Mouse (Mus musculus): ENCODE data around the gene Dclk3.
A peak's percentile ranks its signal among the peaks of the same experiment; 100 is the strongest.

Dclk3 gene

DNA sequence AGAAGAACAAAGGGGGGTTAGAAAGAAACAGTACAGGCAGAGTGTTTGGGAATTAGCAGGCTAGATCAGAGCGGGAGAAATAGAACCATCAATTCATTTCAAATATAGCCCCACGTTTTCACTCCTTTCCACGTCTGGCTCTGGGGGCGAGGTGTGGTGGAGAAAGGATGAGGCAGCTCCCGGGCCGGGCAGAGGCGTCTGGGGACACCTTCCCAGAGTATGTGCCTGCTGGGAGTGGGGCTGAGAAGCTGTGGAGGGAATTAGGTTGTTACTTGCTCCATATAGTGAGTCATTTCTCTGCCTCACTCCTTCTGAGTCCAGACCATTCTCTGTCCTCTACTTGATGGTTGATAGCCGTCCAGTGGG, 938 bp downstream of the Dclk3 start:
- DNase-seq (ENCODE audit: low read depth, low spot score) = no peak

DNA sequence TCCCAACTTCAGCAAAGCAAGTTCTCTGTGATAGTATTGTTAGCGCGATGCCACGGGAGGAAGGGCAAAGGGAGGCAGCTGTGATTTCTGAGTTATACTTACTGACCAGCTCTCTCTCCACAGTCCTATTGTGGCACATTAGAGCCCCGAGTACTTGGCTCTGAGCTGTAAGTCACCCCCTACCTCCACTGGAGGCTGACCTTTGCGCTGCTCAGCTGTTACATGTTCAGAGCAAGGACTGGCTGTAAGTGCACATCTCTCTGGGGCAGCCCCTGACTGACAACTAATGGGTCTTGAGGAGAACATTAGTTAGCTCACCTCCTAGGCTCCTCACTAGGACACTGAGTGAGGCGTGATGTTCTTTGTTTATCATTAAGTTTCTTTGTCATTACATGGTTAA, 1.6 kb downstream of the Dclk3 start:
- no peak for DNase-seq (ENCODE audit: low read depth, low spot score)

DNA sequence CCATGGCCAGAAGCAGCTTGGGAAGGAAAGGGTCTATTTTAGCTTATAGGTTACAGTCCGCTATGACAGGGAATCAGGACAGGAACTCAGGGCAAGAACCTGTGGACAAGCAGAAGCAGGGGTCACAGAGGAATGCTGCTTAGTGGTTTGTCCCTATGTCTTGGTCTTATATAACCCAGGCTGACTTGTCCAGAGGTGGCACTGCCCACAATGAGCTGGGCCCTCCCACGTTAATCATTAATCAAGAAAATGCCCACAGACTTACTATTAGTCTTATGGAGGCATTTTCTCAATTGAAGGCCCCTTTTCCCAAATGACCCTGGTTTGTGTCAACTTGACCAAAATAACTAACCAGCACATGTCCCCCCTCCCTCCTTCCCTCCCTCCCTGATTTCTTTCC, 2.3 kb downstream of the Dclk3 start:
- no peak for DNase-seq (ENCODE audit: low read depth, low spot score)

DNA sequence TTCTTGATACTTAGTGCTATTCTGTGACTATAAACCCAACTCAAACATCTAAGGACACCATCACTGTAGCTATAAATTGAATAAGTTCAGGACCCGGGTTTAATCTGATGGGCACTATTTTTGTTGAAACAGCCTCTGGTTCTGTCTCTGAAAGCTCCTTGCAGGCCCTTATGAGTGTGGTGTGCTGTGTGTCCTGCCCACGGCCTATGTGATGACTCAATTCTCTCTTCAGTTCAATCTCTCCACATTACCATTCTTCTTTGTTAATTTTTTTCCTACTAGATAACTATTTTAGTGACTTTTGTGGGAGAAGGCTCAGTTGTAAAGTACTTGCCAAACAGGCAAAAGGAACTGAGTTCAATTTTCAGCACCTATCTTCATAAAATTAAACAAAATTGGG, 7.3 kb downstream of the Dclk3 start:
- no peak for DNase-seq (ENCODE audit: low read depth, low spot score)

DNA sequence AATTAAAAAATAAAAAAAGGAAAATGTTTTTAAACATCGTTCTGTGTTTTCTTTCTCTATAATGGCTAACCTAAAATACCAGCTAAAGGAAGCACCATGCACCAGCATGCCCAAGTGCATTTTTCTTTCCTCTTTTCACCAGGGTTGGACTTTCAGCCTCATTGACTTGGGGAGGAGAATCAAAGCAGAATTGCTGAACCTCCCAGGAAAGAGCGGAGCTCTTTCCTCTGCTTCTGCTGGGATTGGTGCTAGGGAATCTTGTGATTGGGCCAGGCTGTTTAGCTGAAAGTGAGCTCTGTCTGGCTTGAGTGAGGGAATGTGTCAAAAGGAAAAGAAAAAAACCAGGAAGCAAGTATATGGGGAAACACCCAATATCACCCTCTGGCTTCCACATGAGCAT, 10.1 kb downstream of the Dclk3 start:
- no peak for DNase-seq (ENCODE audit: low read depth, low spot score)

DNA sequence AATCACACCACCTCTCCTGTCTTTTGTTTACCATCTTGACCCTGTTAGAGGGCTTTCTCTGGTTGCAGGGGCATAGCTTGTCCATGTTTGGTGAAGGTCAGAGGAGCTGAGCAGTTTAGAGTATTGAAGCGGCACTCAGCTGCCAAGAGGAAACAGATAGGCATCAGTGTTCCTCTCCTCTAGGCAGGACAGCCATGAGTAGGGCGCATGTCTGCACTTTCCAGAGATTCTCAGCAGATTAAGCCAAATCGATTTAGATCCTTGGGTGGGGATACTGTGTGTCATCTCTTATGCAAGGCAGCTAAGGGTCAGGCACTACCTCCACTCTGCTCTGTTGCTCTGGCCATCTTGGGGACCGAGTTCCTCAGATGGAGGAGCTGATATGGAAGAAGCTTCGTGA, 11.0 kb downstream of the Dclk3 start:
- no peak for DNase-seq (ENCODE audit: low read depth, low spot score)

DNA sequence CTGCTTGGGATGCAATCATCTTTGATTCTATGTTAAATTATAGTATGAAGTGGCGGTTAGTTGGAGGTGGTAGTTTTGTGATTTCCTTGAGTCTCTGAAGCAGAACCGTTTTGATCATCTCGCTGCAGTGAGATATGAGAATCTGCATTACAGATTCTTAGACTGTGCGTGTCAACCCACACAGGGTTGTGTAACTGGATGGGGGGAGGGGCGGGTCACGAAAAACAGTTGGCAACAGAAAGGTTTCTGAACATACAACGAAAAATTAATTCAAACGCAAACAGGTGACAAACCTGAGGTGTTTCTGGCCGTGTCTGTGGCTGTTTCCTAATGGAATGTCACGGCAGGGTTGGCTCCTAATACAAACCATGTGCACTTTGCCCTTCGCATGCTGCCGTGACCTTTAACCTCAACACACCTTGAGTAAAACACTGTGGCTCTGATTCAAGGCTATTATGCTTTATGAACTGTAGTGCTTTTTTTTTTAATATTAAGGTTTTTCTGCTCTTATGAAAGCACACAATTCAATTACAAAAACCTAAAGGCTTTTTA, 12.0 kb downstream of the Dclk3 start:
- DNase-seq (ENCODE audit: low read depth, low spot score) = no peak

DNA sequence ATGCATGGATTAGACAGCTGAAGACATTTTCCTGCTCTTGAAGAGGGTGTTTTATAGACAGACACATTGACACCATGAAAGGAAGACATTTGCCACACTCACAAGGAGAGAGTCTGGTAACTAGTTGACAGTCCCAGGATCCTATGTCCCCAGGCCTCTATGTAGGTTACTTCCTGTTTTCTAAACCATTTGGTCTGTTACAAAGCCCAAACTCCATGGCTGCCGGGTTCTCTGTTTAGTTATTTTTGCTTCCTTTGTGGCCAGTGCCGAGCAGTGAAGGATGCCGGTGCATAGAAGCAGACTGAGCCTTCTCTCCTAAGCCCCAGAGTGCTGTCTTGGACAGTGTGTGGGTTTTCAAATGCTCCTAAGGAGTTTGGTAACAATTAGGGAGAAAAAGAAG, 15.0 kb downstream of the Dclk3 start:
- DNase-seq (ENCODE audit: low read depth, low spot score) = no peak

DNA sequence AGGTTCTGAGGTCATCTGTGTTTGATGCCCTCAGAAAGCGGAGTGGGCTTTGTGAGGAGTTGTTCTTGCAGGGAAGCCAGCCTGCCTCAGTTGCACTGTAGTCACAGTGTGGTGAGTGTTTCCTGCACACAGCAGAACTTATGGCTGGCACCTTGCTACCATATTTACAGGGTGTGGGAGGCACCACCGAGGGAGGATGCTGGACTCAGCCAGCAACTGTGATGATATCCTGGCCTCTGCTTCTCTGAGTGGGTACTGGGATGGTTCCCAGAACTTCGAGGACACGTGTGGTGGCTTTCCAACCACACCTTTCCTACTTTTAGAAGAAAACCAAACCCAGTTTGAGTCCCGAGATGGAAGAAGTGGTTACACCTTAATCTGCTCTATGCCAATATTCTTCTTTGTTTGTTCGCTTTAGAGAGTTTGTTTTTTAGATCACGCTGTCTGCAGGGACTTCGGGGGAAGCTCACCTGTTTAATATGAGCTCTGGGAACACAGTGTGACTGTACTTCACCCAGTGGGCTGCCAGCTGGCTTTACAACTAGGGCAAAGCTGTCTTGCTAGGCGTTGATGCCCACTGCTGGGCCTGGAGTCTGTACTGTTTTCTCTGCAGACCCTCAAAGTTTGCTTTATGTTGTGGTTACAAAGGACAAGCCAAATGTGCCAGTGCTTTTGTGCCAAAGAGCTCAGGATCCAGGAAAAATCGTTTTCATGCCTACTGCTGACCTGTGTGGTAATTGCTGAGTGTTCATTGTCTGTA, 18.5 kb downstream of the Dclk3 start:
- no peak for DNase-seq (ENCODE audit: low read depth, low spot score)

DNA sequence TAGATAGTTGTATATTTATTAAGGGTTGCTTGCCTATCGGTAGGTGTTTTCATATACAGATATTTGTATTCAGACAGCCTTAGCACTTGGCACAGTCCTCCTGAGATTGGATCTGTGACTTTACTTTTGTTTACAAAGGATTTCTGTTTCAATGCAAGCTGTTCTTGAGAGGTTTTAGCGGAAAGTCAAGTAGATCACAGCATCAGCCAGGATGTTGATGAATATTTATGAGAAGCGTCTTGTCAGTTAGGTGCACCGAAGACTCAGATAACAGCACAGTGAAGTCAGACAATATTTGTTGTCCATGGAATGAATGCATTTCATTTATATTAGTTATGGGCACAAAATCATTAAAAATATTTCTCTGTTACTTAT, 19.0 kb downstream of the Dclk3 start:
- no peak for DNase-seq (ENCODE audit: low read depth, low spot score)

DNA sequence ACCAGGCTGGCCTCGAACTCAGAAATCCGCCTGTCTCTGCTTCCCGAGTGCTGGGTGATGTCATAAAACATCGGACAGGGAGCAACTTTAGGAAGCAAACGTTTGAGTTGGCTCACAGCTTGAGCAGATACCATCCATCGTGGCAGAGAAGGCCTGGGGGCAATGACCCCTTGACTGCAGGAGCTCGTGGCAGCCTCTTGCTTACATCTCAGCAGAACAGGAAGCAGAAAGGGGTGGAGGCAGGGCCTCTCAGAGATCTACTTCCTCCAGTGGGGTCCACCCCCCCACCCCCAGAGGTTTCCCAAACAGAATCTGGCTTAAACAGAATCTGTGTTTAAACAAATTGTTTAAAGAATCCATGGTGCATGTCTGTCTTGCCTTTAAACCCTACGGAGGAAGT, 20.6 kb downstream of the Dclk3 start:
- no peak for DNase-seq (ENCODE audit: low read depth, low spot score)

DNA sequence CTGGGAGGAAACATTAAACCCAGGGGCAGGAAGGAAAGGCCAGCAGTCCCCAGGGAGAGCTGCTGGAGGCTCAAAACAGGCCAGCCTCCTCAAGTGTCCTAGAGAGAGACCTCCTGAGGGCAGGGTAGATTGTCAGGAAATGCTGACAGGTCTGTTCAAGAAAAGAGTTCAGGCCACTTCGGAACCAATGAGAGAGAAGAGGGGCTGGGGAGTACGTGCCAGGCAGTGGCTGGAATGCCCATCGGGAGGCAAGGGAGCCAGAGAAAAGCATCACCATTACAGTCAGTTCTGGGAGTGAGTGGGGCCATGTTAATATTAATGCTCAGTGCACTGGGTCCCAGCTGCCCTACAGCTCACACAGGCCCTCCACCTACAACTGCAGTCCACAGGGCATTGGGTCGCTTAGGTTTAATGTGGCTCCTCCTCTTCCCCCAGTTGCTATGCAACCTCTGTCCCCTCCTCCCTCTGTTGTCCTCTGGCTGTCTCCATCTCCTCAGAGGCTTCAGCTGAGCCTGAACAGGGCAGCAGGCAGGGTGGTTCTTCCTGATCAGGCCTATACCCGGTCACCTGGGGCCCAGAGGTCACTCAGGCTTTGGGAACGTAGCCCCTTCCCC, 21.4 kb downstream of the Dclk3 start:
- no peak for DNase-seq (ENCODE audit: low read depth, low spot score)

DNA sequence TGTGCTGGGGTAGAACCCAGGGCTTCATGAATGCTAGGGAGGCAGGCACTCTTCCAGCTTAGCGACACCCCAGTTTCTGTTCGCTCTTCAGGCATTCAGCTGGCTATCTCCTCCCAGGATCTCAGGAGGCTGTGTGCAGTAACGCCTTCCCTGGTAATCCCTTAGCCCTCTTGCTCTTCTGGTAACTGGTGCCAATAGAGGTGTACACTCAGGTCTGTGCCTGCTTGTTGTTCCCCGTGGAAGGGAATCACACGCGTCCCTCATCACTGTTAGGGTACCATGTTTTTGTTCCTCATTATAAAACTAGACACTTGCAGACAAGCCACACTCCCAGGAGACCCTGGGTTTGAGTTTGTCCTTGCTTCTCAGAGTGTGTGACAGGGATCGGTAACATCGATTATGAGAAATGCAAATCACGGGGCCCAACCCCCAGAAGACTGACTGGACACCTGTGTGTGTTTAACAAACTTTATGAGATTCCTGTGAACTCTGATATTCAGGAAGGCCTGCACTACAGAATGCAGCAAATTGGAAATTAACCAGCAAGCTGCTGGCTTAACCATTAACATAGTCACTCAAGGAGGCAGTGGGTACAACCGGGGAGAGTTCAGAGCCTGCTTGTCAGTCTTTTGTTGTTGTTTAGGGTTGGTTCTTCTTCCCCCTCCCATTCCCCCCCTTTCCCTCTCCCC, 22.7 kb downstream of the Dclk3 start:
- no peak for DNase-seq (ENCODE audit: low read depth, low spot score)

DNA sequence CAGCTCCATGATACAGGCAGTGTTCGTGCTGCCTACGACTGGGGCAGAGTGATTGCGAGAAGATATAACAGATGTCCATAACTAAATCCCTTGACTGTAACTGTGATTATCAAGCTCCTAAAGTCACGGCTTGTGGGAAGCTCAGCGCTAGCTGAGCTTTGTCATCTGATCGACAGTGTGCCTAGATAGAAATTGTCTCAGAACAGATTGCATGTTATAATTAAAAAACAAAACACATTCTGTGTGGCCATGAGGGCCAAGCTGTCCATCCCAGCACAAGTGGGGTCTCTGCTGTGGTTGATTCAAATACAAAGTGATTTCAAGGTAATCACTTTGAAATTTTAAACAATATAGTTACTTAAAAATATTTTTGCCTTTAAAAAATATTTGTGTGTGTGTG, 26.8 kb downstream of the Dclk3 start:
- no peak for DNase-seq (ENCODE audit: low read depth, low spot score)

DNA sequence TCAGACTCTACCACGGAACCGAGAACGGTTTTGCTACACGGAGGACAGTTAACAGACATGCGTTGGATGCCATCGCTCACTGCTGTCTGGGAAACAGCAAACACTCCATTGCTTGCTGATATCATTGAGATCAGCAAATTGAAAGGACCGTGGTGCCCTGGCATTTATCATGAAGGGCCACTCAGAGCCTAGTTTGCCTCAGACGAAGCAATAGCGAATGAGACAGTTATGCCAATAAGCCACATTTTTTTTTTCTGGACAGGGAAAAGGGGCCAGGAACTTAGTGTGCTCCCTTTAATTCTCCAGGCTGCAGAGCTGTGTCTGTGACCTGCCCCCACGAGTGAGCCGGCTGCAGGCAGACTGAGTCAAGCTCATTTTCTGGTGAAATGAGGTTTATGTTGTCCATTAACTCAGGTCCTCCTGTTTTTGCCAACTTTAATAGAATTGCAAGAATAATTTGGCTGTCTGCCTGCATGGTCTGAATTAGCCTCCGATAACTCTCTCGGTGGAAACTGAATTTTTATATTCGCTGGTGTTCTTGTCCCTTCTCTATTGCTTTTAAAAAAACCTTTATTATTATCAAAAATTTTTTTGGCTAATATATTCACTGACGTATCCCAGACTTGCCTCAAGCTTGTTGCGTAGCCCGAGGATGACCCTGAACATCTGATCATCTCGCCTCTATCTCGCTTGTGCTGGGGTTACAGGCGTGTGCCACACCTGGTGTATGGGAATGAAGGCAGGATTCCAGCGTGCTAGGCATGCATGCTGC, 35.0 kb downstream of the Dclk3 start:
- no peak for DNase-seq (ENCODE audit: low read depth, low spot score)

DNA sequence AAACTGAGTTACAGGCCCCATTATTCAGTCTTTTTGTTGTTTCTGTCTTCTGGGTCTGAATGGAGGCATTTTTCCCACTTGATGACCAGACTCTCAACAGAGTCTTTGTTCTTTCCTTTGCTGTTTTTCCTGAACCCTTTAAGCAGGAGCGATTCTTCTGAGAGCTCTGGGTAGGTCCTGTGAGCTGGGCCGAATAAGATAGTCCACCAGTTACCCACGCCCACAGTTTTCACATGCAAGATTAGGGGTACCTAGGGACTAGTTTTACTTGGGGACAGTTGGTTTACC, 35.5 kb downstream of the Dclk3 start:
- DNase-seq (ENCODE audit: low read depth, low spot score) = no peak

DNA sequence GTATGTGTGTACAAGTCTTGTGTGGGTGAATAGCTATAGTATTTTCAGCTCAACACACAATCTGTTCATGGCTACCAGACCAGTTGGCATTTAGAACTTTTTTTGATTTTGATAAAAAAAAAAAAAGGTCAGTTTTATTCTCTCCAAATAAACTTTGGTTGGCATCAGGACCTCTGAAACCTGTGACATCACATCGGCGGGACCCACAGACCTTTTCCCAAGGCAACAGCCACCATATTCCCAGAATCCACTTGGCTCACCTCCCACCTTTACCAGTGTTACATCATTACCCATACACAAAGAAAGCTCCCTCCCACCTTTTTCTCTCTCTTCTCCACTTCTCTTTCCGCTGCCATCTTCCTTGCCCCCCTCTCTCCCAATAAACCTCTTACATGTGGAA, 36.4 kb downstream of the Dclk3 start:
- DNase-seq (ENCODE audit: low read depth, low spot score) = no peak

DNA sequence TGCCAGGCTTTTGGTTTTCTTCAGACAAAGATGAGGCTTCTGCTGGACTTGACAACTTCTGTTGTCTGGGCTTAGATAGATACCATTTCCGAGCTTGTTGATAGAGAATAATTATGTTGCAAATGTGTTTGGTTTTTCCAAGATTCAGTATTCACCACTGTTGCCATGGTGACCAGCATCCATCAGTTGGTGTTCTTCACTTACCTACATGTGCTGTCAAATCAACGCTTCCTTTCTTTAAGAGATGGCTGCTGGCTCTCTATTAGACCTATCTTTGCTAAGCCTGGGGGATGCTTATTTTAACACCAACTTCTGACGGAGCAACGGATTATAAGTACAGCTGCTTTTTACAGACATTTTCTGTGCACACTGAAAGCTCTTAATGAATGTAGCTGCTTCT, 37.1 kb downstream of the Dclk3 start:
- DNase-seq (ENCODE audit: low read depth, low spot score) = no peak

DNA sequence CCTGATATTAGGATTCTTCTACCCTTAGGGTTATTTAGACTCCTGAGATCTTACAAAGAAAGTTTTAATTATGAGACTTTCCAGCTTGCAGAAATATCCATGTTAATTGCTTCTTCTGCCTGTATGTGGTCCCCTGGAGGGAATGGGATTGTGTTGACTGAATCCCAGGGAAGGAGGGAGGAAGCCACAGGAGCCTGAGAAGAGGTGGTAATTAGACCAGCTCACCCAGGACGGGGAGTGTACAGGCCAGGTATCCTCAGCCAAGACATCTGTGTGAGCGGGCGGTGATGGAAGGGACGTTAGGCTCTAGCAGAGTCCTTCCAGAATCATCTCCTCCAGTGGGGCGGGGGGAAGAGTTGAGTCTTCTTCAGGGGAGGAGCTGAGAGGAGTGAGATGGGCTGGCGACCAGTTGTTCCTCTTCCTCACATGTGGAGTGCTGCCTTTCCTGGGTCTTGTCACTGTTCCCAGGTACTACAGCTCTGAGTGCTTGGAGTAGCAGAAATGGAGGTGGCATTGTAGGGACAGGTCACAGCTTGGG, 37.7 kb downstream of the Dclk3 start:
- no peak for DNase-seq (ENCODE audit: low read depth, low spot score)

DNA sequence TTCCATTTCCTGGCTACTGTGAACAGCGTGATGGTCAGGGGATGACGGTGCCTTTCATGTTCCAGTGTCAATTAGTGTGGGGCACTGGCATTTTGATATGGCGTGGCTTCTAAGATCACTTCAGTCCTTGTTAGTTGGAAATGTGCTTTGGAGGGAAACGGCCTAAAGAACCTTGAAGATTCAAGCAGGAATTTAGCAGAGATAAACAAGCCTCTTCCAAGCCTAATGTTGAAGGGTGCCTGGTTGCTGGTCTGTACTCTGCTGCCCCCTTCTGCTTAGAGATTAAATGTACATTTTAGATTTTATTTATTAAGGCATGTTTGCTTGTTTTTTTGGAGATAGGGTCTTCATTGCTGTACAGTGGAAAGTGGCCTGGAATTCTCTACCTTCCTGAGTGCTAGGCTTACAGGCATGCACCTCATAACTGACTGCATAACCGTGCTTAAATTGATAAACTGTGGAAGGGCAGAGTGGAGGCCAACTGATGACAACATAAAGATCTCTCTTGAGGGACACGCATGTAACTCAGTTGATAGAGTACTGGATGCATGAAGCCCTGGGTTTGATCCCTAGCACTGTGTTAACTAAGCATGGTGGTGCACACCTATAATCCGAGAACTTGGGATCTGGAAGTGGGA, 40.1 kb downstream of the Dclk3 start:
- peak; percentile 20 for DNase-seq (ENCODE audit: low read depth, low spot score)

DNA sequence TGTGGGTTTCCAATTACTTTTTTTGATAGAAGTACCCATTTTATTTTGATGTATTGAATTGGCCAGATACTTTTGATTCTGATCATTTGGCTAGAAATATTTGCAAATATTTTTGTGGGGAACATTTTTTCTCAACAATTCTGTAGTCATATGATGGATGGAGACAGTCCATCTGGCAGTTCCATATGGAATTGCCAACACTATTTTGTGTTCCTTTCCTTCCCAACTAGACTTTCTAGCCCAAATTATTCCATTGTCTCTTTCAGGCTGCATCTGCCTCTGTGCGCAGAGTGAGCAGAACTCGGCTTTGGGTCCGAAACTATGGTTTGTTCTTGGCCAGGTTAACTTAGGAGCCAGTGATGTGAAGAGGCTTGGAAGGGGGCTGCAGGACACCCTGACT, 42.1 kb downstream of the Dclk3 start:
- DNase-seq (ENCODE audit: low read depth, low spot score) = no peak
